Mouse (Mus musculus): ENCODE measurements at regions not wholly inside any gene's neighbourhood (a gene's known extent, or its start where the extent isn't known, plus 50 kb on each side); places are given as distances from the start of the nearest gene placed in this dataset.

DNA sequence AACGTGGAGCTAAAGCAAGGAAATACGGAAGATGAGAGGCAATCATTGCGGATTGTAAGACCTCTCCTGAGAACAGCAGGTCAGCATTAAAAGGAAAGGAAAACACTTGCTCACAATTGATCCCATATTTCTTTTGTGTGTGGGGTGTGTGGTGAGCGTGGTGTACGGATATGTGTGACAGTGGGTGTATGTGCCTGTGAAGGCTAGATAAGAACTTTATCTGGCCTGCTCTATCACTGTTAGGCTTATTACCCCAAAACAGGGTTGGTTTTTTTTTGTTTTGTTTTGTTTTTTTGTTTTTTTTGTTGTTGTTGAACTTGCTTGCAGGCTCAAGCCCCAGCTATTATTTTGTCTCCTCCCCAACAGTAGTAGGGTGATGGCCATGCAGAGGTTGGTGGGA, 102.5 kb downstream of the Uchl5 start:
- no peak for DNase-seq

DNA sequence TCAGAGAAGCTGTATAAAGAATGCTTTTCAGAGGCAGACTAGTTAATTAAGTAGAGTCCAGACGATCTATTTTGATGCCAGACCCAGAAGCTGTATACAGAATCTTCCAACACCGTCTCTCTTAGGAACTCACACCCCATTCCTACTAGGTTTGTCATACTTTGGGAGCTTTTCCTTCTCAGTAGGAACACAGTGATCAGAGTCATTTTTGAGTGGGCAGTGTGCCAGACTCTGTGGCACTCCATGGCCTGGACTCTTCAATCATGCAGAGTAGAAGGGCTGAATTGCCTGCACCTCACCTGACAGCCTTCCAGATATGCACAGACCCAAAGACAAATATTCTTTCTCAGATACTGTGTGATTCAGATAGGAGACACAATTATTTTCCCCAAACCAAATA, 101.2 kb downstream of the Uchl5 start:
- DNase-seq, result peak; percentile 13 to 48

DNA sequence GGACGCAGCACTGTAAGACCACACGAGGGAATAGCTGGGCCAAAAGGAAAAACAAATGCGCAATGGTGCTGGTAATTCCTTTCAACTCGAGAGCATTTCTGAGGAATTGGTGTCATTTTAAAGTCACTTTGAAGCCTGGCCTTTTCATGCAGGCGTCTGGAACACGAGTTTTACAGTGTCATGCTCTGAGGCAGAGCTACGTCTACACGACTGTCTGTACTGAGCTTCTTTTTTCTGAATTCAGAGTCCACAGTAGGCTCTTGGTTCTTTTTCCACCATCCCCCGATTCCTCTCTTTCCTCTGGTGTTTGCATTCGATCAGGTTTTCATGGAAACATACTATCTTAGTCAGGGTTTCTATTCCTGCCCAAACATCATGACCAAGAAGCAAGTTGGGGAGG, 83.2 kb downstream of the Uchl5 start:
- no peak for DNase-seq

DNA sequence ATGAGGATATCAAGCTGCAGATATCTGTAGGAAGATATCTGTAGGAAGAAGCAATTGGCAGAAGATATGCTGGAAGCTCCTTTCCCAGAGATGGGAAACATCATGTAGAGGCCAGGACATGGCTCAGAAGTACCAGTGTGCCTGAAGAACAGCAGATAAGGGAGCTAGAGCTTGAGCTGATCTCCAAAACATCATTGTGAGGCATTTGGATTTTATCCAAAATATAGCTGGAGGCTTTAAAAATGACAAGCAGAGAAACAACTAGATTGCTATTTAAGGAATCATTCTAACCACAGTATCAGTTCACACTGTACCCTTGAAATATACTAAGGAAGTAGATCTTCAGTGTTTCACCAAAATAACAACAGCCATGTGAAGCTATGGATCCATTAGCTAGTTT, 81.5 kb downstream of the Uchl5 start:
- DNase-seq, result no peak
